Mouse (Mus musculus): ENCODE results near the gene Rtel1. TPM values are rescaled to one million over a fixed set of nuclear protein-coding genes. Genes with fewer than 3 reads are reported as not detected.

Gene Rtel1
- 117 to 125 TPM (median 117 TPM) in 4 replicates for total RNA-seq (2023)

DNA sequence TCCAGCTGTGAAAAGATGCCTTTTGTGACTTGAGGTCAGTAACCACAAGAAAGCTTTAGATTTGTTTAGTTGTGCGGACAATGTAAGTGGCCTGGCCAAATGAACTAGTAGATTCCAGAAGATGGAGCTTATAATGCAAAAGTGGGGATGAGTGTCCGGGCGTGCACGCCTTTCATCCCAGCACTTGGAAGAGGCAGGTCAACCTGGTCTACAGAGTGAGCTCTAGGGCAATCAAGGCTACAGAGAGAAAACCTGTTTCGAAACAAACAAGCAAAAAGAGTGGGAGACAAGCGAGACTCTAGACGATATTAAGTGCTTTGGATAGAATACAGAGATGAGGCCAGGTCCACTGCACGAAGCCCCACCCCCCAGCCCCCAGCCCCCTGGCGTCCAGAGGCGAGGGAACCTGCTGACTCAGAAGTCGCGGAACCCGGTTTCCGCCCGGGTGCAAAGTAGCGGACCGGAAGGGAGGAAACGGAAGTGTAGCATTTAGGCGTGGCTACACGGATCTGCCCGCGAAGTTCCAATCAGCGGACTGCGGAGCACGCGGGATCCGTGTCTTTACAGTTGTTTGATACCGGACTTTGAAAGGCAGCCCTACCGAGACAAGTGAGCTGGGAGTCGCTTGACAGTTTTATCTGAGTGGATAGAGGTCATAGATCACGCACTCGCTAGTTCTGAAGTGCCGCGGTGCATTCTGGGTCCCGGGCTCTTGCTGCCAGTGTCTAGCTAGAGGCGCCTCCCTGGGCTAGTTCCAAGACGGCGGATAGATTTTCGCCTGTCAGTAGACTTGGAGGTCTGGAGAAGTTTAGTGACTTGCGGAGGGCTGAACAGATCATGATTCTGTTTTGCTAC, at the start of gene Rtel1:
Gene Rtel1 (plus strand): TSS at position 492 of the 855 bp plus-strand sequence.

DNA sequence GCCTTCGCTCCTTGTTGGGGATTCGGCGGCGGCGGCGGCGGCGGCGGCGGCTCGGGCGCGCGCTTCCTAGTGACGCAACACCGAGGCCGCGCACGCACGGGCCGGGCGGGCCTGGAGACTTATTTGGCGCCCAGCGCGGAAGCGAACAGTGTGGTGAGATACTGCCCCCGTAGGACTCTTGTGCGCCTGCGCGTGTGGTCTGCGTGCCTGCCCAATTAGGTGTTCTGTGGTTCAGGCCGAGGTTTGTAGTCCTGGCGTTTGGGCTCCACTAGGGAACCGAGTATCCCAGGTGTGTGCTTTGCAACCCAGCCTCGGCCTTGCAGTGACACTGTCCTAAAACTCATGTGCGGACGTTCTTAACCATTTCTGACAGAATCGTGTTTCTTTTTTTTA, 31.6 kb upstream of the Rtel1 start, which contains the start of gene Gmeb2:
Gene Gmeb2 (minus strand): TSS at position 78 of the 393 bp plus-strand sequence.

DNA sequence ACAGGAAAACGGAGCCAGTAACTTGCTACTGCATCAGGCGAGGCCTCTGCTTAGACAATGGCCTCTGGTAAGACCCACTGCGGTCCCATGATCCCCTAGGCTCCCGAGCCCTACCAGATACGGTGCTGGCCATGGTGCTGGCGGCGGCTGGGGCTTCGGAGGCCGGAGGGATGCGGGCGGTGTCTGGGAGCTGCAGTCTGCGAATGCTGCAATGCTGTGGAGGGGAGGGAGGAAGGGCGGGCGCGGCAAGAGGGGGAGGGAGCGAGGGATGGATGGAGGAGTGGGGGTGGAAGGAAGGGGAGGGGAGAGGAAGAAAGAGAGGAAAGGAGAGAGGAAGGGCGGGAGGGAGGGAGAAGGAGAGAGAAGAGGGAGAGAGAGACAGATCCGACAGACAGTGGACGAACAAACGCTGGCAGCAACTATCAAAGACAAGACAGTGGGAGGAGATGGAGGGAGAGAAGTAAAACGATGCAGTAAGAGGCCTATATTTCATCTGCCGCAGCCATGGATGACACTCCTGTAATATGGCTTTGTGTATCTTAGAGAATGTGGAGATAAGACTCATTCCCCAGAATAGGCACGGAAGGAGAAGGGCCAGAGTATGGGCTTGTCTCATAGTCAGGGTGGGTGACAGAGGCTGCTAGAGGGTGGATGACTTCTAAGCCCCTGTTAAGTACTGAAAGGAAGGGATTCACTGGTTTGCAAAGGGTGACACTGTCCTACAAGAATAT, 5.3 kb upstream of the Rtel1 start, which contains the start of gene Stmn3:
Gene Stmn3 (minus strand): TSS at position 421 of the 731 bp plus-strand sequence.

DNA sequence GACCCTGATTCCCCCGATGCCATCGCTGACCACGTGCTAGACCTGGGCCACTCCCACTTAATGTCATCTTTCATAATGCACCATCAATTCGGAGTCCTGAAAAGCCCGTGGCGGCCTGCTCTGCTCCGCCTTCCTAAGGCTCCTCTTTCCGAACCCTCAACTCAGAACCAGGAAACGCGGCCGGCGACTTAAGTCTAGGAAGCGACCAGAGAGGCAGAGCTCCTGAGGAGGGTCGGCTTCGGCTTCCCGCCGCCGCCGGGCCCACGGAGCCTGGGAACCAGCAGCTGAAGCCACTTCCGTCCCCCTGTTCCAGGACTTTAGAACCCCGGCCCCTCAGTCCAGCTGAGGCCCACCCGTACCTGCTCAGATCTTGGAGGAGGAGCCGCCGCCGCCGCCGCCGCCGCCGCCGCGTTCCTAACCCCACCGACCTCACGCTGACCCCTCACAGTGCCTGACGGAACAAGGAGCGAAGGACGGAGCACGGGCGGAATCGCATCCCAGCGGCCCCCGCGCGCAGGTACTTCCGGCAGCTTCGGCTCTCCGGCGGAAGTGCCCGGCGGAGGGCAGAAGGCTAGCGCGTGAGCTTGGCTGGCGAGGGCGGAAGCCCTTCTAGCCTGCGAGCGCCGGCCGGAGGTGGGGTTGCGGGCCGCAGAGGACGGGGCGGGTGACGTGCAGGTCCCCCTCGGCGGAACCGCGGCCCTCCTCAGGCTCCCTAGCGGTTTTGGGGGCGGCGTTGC, 45.5 kb downstream of the Rtel1 start, which contains the start of the genes Zgpat and Arfrp1:
Gene Zgpat (plus strand): TSS at position 69 of the 737 bp plus-strand sequence.
Gene Arfrp1 (minus strand): TSS at position 545 of the 737 bp plus-strand sequence.

DNA sequence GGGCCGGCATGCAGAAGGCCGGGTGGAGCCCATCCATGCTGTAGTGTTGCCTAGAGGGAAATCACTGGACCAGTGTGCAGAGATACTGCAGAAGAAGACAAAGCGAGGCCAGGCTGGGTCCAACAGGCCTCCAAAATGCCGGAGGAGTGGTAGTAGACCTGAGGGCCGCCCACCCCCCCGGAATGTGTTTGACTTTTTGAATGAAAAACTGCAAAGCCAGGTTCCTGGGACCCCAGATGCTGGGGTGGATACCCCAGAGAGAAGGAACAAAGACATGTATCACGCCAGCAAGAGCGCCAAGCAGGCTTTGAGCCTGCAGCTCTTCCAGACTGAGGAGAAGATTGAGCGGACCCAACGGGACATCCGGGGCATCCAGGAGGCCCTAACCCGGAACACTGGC, 60.2 kb downstream of the Rtel1 start, which contains the start of gene Lime1:
Gene Lime1 (plus strand): TSS at position 301 of the 400 bp plus-strand sequence.

Other genes with a start within 250 kb of the Rtel1 start
- not detected in 4 replicates for gene Kcnq2, start 184.4 kb upstream of the Rtel1 start, total RNA-seq (2023)
- not detected in 4 replicates for gene Eef1a2, start 162.7 kb upstream of the Rtel1 start, total RNA-seq (2023)
- gene Ppdpf, start 132.5 kb upstream of the Rtel1 start, total RNA-seq (2023) = 162 to 180 TPM (median 170 TPM) in 4 replicates
- 0.21 to 0.72 TPM (median 0.36 TPM) in 4 replicates for gene Ptk6, start 117.0 kb upstream of the Rtel1 start, total RNA-seq (2023)
- 3.1 to 5.0 TPM (median 4.4 TPM) in 4 replicates for gene Srms, start 106.6 kb upstream of the Rtel1 start, total RNA-seq (2023)
- 0.49 to 1.2 TPM (median 0.50 TPM) in 3 of 4 replicates, not detected in the other for gene Fndc11, start 99.7 kb upstream of the Rtel1 start, total RNA-seq (2023)
- 342 to 369 TPM (median 351 TPM) in 4 replicates for gene Helz2, start 77.7 kb upstream of the Rtel1 start, total RNA-seq (2023)
- 53.9 to 59.9 TPM (median 57.6 TPM) in 4 replicates for gene Gmeb2, start 31.7 kb upstream of the Rtel1 start, total RNA-seq (2023)
- not detected in 4 replicates for gene Stmn3, start 5.2 kb upstream of the Rtel1 start, total RNA-seq (2023)
- gene Zgpat, start 45.2 kb downstream of the Rtel1 start, total RNA-seq (2023) = 69.0 to 80.3 TPM (median 72.6 TPM) in 4 replicates
- 80.6 to 90.5 TPM (median 89.1 TPM) in 4 replicates for gene Arfrp1, start 45.7 kb downstream of the Rtel1 start, total RNA-seq (2023)
- 51.3 to 57.5 TPM (median 54.5 TPM) in 4 replicates for gene Lime1, start 60.3 kb downstream of the Rtel1 start, total RNA-seq (2023)
- gene Zbtb46, start 139.7 kb downstream of the Rtel1 start, total RNA-seq (2023) = 0.78 to 2.7 TPM (median 0.97 TPM) in 4 replicates
- gene Abhd16b, start 173.5 kb downstream of the Rtel1 start, total RNA-seq (2023) = 0.54 TPM in 1 of 4 replicates, not detected in the others
- gene Tpd52l2, start 177.4 kb downstream of the Rtel1 start, total RNA-seq (2023) = 76.1 to 88.7 TPM (median 83.7 TPM) in 4 replicates
- gene Dnajc5, start 200.7 kb downstream of the Rtel1 start, total RNA-seq (2023) = 114 to 126 TPM (median 121 TPM) in 4 replicates